Mouse (Mus musculus) CD8-positive naive resting alpha-beta T cell, adult 2 months (primary cell): ENCODE measurements around the gene Hltf.
"Not testable (repeated sequence)": the region's sequence is repeated elsewhere in the genome, so short reads cannot be mapped to it uniquely, and the experiment has no call there.

Experiments
- DNase-seq, 2 experiments: peaks; one replicate each; pipeline ENCODE4 v3.0.0; 2022; ENCODE audit warnings: low read depth in 2 of 2, low spot score in 2 of 2

The Hltf gene

GRCm38 (mm10) chr3:20104318-20104717 is 46.7 kb downstream of the Hltf start:
- DNase-seq = peak in 1 of 2 experiments; percentile 5

- DNase-seq = peak; percentile 23 to 38
Measured at GRCm38 (mm10) chr3:20104776-20105175, 47.2 kb downstream of the Hltf start.

- no peak for DNase-seq
Measured at GRCm38 (mm10) chr3:20108881-20109280, 51.3 kb downstream of the Hltf start.

- no peak for DNase-seq
Measured at GRCm38 (mm10) chr3:20111913-20112312, 54.3 kb downstream of the Hltf start.

GRCm38 (mm10) chr3:20119044-20119591 is 61.5 kb downstream of the Hltf start:
- no peak for DNase-seq

- no peak for DNase-seq
Measured at GRCm38 (mm10) chr3:20119686-20120244, 62.2 kb downstream of the Hltf start.

- DNase-seq = not testable (repeated sequence)
Measured at GRCm38 (mm10) chr3:20121582-20121981, 64.0 kb downstream of the Hltf start.

- no peak for DNase-seq
Measured at GRCm38 (mm10) chr3:20125604-20126003, 68.0 kb downstream of the Hltf start.

- DNase-seq = no peak
Measured at GRCm38 (mm10) chr3:20127047-20127595, 69.5 kb downstream of the Hltf start.

GRCm38 (mm10) chr3:20129491-20129890 is 71.9 kb downstream of the Hltf start:
- DNase-seq = no peak

- DNase-seq = no peak
Measured at GRCm38 (mm10) chr3:20130456-20131349, 73.1 kb downstream of the Hltf start.

GRCm38 (mm10) chr3:20131350-20131720 is 73.7 kb downstream of the Hltf start:
- DNase-seq = no peak

- DNase-seq = no peak
Measured at GRCm38 (mm10) chr3:20132731-20133130, 75.1 kb downstream of the Hltf start.

GRCm38 (mm10) chr3:20133745-20134144 is 76.1 kb downstream of the Hltf start:
- no peak for DNase-seq

GRCm38 (mm10) chr3:20134545-20134944 is 76.9 kb downstream of the Hltf start:
- no peak for DNase-seq

GRCm38 (mm10) chr3:20136868-20137581 is 79.4 kb downstream of the Hltf start:
- DNase-seq = no peak

GRCm38 (mm10) chr3:20141240-20141639 is 83.6 kb downstream of the Hltf start:
- DNase-seq = no peak

GRCm38 (mm10) chr3:20141679-20142078 is 84.1 kb downstream of the Hltf start:
- no peak for DNase-seq

GRCm38 (mm10) chr3:20142101-20142500 is 84.5 kb downstream of the Hltf start:
- DNase-seq = peak; percentile 11 to 35

GRCm38 (mm10) chr3:20142576-20142975 is 85.0 kb downstream of the Hltf start:
- no peak for DNase-seq

- no peak for DNase-seq
Measured at GRCm38 (mm10) chr3:20143726-20144125, 86.1 kb downstream of the Hltf start.
